Mouse (Mus musculus) ES-Bruce4 (cell line): ENCODE measurements around the gene Capzb. TPM values are rescaled to one million over a fixed set of nuclear protein-coding genes. Genes with fewer than 3 reads are reported as not detected.

ENCODE experiments used
- H3K27ac ChIP-seq: 2 replicates; pipeline ENCODE4 v1.5.1; 2012; ENCODE audit warnings: low read length, inconsistent platforms; ENCODE audit not compliant: insufficient read depth
- H3K27me3 ChIP-seq: 2 replicates; pipeline ENCODE4 v1.6.1; 2012; ENCODE audit warnings: mild to moderate bottlenecking, low read length, inconsistent platforms; ENCODE audit not compliant: control insufficient read depth, poor library complexity, insufficient read depth, severe bottlenecking
- H3K36me3 ChIP-seq: 2 replicates; pipeline ENCODE4 v1.6.1; 2012; ENCODE audit warnings: inconsistent platforms, mild to moderate bottlenecking, low read length, moderate library complexity; ENCODE audit not compliant: control insufficient read depth, poor library complexity, insufficient read depth, severe bottlenecking
- H3K4me1 ChIP-seq: one replicate; pipeline ENCODE4 v1.8.1; 2011; ENCODE audit warnings: low read length; ENCODE audit not compliant: control insufficient read depth, insufficient read depth
- H3K4me3 ChIP-seq: 2 replicates; pipeline ENCODE4 v1.5.1; 2011; ENCODE audit warnings: low read depth, mild to moderate bottlenecking, low read length
- H3K9ac ChIP-seq: 2 replicates; pipeline ENCODE4 v1.6.1; 2012; ENCODE audit warnings: low read depth, mild to moderate bottlenecking, inconsistent platforms; ENCODE audit not compliant: poor library complexity, severe bottlenecking
- H3K9me3 ChIP-seq: replicated peaks from 2 replicates; pipeline ENCODE4 v1.6.1; 2012; ENCODE audit warnings: mild to moderate bottlenecking, low read length, inconsistent platforms; ENCODE audit not compliant: control insufficient read depth, poor library complexity, insufficient read depth, severe bottlenecking
- CTCF ChIP-seq: IDR thresholded peaks from one replicate; pipeline ENCODE4 v1.8.1; 2011; ENCODE audit warnings: low read depth, low read length
- EP300 ChIP-seq: IDR thresholded peaks from 2 replicates; pipeline ENCODE4 v1.6.1; 2011; ENCODE audit warnings: low read depth, low read length; ENCODE audit not compliant: insufficient read depth
- POLR2A ChIP-seq: IDR thresholded peaks from one replicate; pipeline ENCODE4 v1.8.1; 2011; ENCODE audit warnings: low read length; ENCODE audit not compliant: insufficient read depth
- polyA plus RNA-seq: library from polyadenylated mRNA; stranded (reverse); fragments of >200 nt; gene quantifications from 2 replicates; pipeline ENCODE4 v1.2.4, GENCODE M21; 2011; ENCODE audit warnings: low read depth; ENCODE audit not compliant: missing spikeins, insufficient read depth, insufficient read length

The Capzb gene
- polyA plus RNA-seq, 1 experiment: 299 TPM

DNA sequence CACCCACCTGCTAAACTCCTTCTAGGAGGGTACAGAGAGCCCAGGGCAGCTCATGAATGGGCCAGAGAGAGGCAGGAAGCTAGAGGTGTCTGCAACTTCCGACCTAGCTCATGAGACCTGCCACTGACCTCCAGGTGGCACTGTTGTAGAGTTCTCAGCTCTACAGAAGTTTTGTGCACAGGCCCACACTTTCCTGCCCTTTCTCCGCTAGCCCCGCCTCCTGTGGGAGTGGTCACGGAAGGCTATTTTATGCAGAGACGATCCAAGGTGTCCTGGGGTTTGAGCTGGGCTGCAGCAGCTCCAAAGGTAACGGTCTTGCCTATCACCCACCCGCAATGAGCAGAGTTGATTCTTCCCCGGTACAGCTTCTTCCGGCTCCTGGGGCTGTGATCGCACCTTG lies 137.9 kb downstream of the Capzb start:
- H3K9ac ChIP-seq: no peak overlapping the region
- TF ChIP-seq POLR2A (peak; percentile 87), CTCF (peak; percentile 78), EP300 (0 out of 2 replicates have a peak, but pooled peaks have one; percentile 15)
- H3K27me3 ChIP-seq: no peaks in the 10 kb centered on the region
- H3K36me3 ChIP-seq: no peaks in the 10 kb centered on the region
- peak overlapping the region; percentile 45 for H3K4me3 ChIP-seq
- no peaks in the 10 kb centered on the region for H3K9me3 ChIP-seq
- H3K4me1 ChIP-seq: peaks cover 1% of the 10 kb centered on the region
- H3K27ac ChIP-seq: no peak overlapping the region

DNA sequence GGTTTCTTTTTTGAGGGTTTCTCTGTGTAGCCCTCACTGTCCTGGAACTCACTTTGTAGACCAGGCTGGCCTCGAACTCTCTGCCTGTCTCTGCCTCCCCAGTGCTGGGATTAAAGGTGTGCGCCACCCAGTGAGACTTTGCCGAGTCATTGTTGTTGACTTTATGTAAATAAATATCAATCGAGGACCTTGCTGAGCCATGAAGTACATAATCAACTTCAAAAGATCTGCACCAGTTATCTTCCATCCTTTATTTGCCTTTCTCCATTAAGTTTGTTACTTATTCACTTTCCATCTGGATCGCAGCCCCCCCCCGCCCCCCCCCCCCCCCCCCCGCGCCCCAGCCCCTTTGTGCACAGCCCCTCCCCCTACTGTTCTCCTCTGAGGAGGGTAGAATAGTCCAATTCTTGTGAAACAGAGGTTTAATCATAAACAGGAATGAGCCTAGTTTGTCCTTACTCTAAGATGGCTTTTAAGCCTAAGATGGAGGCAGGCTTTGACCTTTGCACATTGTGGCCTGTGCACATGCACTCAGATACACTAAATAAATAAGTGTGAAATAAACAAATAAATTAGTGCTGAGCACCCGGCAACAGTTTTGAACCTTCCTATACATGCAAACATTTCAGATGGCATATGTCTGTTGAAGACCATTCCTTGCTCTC lies 142.1 kb downstream of the Capzb start:
- Histone ChIP-seq H3K27me3 (no peaks in the 10 kb centered on the region), H3K9ac (no peak overlapping the region), H3K36me3 (no peaks in the 10 kb centered on the region), H3K4me1 (peaks cover 3% of the 10 kb centered on the region), H3K9me3 (no peaks in the 10 kb centered on the region), H3K4me3 (no peak overlapping the region), H3K27ac (no peak overlapping the region)
- TF ChIP-seq EP300 (no peak), POLR2A (no peak), CTCF (no peak)

DNA sequence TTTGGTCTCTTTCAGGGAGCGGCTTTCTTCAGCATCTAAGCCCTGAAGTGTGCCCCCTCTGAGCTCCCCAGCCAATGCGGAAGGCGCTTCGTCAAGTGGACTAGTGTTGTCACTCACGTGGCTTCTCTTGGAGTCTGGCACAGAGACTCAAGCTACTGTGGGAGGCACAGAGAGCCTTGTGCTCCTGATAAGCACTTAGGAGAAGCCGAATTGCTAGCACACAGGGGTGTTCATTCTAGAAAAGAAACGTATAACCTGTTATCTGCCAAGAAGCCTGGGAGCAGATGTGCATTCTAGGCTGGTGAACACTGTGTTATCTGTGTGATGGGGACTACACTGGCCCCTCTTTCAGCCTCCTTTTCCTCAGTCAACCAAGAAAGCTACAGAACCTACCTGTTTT lies 142.8 kb downstream of the Capzb start:
- H3K4me3 ChIP-seq: no peak overlapping the region
- no peak overlapping the region for H3K27ac ChIP-seq
- H3K27me3 ChIP-seq: no peaks in the 10 kb centered on the region
- no peaks in the 10 kb centered on the region for H3K36me3 ChIP-seq
- H3K4me1 ChIP-seq: peaks cover 3% of the 10 kb centered on the region
- H3K9me3 ChIP-seq: no peaks in the 10 kb centered on the region
- TF ChIP-seq EP300 (no peak), POLR2A (no peak), CTCF (no peak)
- H3K9ac ChIP-seq: no peak overlapping the region

DNA sequence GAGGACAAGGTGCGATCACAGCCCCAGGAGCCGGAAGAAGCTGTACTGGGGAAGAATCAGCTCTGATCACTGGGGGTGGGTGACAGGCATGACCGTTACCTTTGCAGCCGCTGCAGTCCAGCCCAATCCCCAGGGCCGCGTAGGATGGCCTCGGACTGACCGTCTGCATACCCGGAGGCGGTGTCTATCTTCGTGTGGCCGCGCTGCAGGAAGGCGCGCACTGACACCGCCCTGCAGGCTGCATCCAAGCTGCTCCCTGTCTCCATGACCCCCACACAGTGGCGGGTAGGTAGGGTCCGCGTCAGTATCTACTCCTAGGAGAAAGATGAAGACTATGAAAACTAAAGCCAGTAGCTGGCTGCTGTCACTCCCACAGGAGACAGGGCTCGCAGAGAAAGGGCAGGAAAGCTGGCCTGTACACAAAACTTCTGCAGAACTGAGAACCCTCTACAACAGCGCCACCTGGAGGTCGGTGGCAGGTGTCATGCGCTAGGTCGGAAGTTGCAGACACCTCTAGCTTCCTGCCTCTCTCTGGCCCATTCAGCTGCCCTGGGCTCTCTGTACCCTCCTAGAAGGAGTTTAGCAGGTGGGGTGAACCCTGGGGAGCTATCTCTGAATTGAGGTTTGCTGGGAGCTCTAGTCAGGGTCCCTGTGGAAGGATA lies 144.3 kb downstream of the Capzb start:
- no peaks in the 10 kb centered on the region for H3K27me3 ChIP-seq
- H3K4me1 ChIP-seq: peaks cover 3% of the 10 kb centered on the region
- H3K36me3 ChIP-seq: no peaks in the 10 kb centered on the region
- TF ChIP-seq EP300 (no peak), CTCF (peak; percentile 82)
- no peaks in the 10 kb centered on the region for H3K9me3 ChIP-seq
- H3K27ac ChIP-seq: no peak overlapping the region
- no peak overlapping the region for H3K9ac ChIP-seq
- H3K4me3 ChIP-seq: peak overlapping the region; percentile 35

DNA sequence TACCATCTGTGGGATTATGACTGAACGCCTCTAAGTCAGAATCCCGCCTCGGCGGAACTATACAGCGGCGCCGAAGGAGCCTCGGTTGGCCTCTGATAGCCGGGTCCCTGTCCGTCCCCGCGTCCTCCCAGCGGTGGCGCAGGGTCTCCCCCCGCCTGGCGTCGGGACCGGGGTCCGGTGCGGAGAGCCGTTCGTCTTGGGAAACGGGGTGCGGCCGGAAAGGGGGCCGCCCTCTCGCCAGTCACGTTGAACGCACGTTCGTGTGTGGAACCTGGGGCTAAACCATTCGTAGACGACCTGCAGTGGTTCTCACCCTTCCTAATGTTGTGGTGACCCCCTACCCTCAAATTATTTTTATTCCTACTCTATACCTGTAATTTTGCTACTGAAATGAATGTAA lies 145.4 kb downstream of the Capzb start:
- Histone ChIP-seq H3K27me3 (no peaks in the 10 kb centered on the region), H3K9ac (peak overlapping the region; percentile 71), H3K4me1 (peaks cover 3% of the 10 kb centered on the region), H3K4me3 (peak overlapping the region; percentile 34), H3K27ac (no peak overlapping the region), H3K9me3 (no peaks in the 10 kb centered on the region), H3K36me3 (no peaks in the 10 kb centered on the region)
- TF ChIP-seq POLR2A (no peak), CTCF (no peak), EP300 (no peak)

DNA sequence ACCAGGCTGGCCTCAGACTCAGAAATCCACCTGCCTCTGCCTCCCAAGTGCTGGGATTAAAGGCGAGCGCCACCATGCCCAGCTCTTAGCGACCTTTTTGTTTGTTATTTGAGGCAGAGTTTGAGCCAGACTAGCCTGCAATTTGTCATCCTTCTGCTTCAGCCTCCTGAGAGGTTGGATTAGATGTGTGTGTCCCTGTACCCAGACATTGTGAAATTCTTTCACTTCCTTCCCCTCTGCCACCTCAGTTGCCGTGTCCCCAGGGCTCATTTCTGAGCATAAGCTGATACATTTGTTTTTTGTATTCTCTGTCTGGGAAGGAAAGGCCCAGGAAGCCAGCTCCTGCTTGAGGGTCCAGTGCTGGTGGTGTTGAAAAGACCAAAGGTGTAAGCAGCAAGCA lies 148.1 kb downstream of the Capzb start:
- H3K9ac ChIP-seq: no peak overlapping the region
- no peak overlapping the region for H3K27ac ChIP-seq
- peaks cover 2% of the 10 kb centered on the region for H3K4me1 ChIP-seq
- H3K36me3 ChIP-seq: no peaks in the 10 kb centered on the region
- no peaks in the 10 kb centered on the region for H3K9me3 ChIP-seq
- H3K4me3 ChIP-seq: no peak overlapping the region
- no peaks in the 10 kb centered on the region for H3K27me3 ChIP-seq
- no peak for TF ChIP-seq POLR2A
- TF ChIP-seq CTCF: no peak
- TF ChIP-seq EP300: no peak

Other genes starting within 250 kb of the Capzb start
- not detected in 2 replicates for gene Rnf186, start 225.8 kb upstream of the Capzb start, polyA plus RNA-seq
- 3.0 and 3.9 TPM in 2 replicates for gene Tmco4, start 220.0 kb upstream of the Capzb start, polyA plus RNA-seq
- gene Htr6, start 117.3 kb upstream of the Capzb start, polyA plus RNA-seq: not detected in 2 replicates
- gene Nbl1, start 99.9 kb upstream of the Capzb start, polyA plus RNA-seq: 4.3 and 5.1 TPM in 2 replicates
- gene Minos1, start 61.8 kb upstream of the Capzb start, polyA plus RNA-seq: 137 and 154 TPM in 2 replicates
- gene Pqlc2, start 117.8 kb downstream of the Capzb start, polyA plus RNA-seq: 10.1 and 14.0 TPM in 2 replicates
- 32.4 and 33.5 TPM in 2 replicates for gene Akr7a5, start 117.8 kb downstream of the Capzb start, polyA plus RNA-seq
- gene Mrto4, start 159.7 kb downstream of the Capzb start, polyA plus RNA-seq: 112 and 122 TPM in 2 replicates
- 37.3 and 43.1 TPM in 2 replicates for gene Emc1, start 159.7 kb downstream of the Capzb start, polyA plus RNA-seq
- gene Ubr4, start 159.7 kb downstream of the Capzb start, polyA plus RNA-seq: 141 and 159 TPM in 2 replicates